Mouse (Mus musculus): ENCODE results near the gene Gpr142.
A peak's percentile ranks its signal among the peaks of the same experiment; 100 is the strongest.

Gene Gpr142

DNA sequence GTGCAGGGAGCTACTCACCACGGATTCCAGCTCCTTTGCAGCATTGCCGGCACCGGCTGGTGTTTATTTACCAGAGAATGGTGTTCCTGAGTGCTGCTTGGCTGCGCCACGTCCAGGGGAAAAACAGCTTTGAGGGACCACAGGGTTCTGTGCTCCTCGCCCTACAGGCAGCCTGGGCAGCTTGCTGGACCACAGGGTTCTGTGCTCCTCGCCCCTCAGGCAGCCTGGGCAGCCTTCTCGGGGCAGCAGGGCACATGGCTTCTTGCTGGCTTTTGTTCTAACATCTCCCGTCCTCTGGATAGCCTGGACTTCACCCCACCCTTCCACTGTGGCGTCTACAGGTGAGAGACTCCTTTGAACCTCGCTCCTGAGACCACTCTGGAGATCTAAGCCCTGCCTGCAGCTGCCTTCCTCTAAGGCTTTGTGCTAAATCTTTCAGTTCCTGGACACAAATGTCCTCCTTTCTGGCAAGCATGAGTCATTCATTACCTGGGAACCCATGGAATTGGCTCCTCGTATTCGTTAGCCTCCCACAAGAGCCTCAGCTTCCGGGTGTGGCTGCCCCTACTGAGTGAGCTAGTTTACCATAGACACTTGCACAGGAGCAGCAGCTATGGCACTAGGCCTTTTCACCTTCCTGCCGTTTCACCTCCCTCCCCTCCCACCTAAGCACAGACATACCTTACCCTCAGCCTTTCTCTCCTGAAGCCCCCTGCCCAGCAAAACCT lies 4.0 kb downstream of the Gpr142 start:
- DNase-seq = no peak

DNA sequence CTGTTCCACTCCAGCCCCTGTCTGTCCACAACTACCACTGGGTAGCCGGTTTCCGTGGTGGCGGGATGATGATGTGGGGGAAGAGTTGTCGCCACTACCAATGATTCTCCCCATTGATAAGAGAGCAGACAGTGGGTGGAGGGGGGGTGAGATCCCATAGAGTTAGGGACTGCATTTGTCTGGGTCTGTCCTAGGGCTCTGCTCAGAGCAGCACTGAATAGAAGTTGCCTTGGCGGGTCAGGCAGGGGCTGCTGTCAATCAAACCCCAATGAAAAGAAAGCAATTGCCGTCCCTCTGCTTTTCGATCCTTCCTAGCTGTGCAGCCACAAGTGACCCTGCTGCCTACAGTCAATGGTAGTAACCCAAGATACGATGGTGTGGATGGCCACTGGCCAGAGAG lies 5.3 kb downstream of the Gpr142 start:
- no peak for DNase-seq

DNA sequence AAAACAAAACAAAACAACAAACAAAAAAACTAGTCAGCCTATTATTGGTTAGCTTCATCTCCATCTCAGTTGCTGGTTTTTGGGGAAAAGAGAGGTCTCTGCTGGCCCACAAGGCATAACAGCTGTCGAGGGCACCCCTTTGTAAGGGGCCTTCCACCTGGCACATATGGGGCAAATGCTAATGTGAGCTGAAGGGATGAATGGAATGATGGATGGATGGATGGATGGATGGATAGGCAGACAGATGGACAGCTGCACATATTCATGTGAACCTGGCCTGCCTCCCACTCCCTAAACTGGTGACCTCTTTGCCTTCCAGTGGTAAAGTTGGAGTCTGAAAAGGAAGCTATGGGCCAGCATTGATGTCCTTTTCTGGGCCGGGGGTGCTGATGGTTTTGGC lies 8.3 kb downstream of the Gpr142 start:
- no peak for DNase-seq

DNA sequence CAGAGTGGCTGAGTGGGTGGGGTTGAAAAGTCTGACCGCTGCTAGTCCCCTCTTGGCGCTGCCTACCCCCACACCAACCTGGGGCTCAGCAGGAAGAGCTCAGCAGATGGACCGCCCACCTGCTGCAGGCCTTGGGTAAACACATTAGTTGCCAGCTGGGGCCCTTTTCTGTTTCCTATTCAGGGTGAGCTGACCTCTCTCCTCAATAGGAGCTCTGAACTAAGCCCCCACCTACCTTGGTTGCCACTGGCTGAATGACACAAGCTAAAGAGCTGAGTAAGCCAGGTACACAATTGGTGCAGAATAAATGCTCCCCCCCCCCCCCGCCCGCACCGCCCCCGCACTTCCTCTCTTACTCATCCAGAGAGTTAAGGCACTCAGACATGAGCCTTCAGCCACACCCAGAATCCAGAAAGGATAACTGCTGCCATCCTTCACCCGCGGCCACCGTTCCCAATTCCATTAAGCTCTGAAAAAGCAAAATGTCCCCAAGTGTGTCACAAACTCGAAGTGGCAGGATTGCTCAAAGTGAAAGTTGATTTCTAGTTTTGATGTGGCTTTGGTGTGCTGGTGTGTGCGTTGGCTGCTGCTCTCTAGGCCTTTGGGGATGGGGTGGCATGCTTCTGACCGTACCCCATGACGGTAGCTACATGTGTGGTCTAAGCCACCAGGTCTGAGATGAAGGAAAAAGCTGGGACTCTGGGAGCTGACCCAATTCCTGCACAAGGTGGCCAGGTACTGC lies 9.1 kb downstream of the Gpr142 start:
- DNase-seq = peak; percentile 63

DNA sequence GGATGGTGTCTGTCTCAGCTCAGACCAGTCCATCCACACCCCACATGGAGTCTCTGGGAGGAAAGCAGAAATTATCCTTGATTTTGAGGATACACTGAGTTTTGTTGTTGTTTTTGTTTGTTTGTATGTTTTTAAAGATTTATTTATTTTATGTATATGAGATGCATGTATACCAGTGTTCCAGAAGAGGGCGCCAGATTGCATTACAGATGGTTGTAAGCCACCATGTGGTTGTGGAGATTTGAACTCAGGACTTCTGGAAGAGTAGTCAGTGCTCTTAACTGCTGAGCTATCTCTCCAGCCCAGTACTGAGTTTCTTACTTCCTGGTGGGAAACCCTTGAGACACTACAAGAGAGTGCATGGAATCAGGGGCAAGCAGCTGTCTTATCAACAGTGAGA lies 10.6 kb downstream of the Gpr142 start:
- no peak for DNase-seq

DNA sequence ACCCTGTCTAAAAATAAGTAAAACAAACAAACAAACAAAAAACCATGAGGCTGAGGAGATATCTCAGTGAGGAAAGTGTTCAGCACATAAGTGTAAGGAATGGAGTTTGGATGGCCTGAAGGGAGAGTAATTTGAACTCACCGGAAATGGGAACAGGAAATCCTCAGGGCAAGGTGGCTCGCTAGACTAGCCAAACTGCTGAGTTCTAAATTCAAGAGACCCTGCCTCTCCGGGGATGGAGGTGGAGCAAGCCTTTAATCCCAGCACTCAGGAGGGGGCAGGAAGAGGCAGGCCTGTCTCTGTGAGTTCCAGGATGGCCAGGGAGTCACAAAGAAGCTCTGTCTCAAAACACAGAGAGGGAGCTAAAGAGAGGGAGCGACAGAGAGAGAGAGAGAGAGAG lies 11.6 kb downstream of the Gpr142 start:
- peak; percentile 61 for DNase-seq

DNA sequence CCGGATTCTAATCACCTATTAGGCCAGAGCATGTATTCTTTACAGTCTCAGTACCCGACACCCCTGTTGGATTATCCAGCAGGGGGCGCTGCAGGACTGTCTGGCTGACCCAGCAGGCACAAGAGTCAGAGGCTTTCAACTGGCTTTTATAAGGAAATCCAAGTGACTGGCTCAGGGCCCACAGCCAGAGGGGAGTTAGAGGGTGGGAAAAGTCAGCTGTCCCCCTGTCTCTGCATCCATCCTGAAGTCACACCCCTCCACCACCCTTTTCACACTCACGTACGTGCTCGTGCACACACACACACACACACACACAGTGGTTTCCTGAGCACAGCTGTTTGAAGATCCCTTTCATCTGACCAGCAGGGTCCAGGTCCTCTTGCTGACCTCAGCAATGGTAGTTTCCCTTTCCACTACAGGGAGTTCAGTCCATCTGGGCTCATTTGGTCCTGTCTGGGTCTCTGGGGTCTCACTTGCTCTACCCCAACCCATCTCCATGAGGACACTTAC lies 14.1 kb downstream of the Gpr142 start:
- DNase-seq = peak; percentile 89

DNA sequence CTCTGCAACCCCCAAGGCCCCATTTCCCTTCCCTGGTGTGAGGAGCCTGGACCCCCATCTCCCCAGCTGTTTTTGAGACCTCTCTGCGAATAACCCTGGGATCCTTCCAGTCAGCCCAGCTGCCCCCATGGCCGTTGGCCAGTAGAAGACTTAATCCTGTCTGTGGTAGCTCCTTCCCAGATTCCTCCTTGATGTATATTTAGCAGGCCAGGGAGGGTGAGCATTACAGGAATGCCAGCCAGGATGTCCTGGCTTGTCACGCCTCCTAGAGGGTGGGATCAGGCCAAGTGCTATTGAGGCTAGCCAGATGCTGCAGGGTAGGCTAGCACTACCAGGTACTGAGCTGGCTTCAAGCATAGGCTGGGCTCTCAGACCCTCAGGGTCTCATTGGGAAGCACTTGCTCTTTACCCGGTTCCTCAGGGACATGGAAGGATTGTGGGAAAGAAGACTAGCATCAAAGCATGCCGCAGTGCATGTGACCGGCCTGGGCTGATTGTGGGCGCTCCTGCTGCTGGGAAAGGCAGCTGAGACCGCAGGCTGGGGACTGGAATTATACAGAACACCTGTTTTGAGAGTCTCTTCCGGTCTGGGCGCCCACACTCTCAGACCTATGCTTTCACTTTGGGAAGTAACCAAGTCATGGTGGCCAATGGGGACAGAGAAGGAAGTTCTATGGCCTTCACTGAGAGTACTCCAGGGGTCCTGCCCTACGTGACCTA lies 16.3 kb downstream of the Gpr142 start:
- DNase-seq = no peak

DNA sequence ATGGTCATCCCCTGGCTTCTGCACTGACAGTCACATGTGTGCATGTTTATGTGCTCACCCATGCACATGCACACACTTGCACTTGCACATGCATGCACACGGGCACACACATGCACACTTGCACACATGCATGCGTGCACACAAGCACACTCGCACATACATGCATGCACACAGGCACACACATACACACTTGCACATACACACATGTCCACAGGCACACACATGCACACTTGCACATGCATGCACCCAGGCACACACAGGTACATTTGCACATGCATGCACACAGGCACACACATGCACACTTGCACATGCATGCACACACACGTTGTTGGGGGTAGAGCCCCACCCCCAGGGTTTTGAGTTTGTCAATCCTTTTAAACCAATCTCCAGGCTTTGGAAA lies 18.2 kb downstream of the Gpr142 start:
- DNase-seq = no peak

DNA sequence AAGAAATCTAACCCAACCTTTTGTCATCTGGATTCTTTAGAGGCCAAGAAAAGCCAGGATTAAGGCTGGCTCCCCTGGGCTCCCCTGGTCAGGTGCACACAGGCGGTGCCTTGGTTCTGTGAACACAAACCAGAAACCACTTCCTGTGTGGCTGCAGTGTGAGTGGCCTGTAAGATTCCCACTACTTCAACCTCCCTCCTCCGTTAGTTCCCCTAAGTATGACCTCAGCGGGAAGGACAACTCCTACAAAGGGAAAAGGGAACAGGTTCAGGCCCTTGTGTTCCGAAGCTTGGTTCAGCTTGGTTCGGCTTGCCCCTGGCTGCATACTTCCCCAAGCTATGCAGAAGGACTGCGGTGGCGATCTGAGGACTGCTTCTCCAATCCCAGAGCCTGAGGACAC lies 19.5 kb downstream of the Gpr142 start:
- no peak for DNase-seq

DNA sequence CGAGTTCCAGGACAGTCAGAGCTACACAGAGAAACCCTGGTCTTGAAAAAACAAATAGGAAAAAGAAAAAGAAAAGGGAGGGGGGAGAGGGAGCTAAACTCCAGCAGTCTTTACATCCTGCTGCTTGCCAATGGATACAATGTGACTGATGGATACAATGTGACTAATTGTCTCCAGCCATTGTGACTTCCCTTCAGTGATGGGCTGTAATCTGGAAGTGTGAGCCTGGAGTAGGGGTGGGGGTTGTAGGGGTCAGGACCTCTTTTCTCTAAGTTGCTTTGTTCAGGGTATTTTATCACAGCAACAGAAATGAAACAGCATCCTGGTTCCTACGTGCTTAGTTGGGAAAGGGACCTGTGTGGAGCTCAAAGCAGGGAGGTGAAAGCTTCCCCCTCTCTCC lies 20.4 kb downstream of the Gpr142 start:
- DNase-seq = no peak

DNA sequence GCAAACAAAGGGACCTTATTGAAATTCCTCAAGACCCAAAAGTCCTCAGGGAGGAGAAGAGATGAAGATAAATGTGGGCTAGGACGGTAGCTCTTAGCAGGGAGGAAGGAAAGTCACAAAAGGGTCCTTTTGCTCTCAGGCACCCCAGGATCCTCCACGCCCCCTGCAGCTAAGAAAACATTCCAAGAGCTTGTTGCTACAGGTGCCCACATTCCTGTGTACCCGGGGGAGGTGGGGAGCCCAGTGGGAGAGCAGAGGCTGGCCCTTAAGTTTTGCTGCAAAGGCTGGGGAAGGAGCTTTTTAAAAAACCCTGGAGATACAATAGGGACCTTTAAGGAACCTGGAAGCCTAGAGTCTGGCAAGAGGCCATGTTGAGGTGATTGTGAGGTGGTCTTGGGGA lies 21.7 kb downstream of the Gpr142 start:
- DNase-seq = no peak

DNA sequence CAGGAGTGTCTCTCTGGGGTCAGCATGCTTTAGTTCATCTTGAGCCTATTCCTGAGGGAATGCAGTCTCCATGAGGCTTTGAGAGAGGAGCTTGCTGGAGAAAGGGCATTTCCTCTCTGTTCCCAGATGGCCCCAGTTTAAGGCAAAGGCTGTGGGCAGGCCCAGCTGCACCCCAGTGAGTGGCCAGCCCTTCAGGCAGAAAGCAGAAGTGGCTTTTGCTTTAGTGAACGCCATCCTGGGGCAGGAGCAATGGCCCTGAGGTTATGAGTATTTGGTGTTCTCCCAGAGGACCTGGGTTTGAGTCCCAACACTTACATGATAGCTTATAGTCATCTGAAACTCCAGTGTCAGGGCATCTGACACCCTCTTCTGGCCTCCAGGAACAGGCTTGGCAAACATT lies 22.6 kb downstream of the Gpr142 start:
- no peak for DNase-seq

DNA sequence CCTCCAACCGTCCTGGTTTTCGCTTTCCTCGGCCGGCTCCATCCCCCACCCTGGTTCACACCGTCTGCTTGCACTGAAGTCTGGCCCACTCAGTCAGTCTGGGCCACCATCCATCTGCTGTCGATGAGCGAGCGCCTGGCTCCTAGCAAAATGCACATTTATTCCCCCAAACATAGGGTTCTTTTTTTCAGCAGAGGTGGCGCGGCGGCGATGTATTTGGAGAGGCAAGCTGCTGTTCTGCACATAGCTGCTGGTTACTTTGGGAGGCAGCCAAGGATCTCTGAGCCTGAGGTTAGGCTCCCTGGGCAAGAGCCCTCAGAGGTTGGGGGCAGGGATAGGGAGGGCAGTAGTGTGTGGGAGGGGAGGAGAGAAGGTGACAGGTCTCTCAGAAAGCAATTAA lies 24.0 kb downstream of the Gpr142 start:
- peak; percentile 44 for DNase-seq

DNA sequence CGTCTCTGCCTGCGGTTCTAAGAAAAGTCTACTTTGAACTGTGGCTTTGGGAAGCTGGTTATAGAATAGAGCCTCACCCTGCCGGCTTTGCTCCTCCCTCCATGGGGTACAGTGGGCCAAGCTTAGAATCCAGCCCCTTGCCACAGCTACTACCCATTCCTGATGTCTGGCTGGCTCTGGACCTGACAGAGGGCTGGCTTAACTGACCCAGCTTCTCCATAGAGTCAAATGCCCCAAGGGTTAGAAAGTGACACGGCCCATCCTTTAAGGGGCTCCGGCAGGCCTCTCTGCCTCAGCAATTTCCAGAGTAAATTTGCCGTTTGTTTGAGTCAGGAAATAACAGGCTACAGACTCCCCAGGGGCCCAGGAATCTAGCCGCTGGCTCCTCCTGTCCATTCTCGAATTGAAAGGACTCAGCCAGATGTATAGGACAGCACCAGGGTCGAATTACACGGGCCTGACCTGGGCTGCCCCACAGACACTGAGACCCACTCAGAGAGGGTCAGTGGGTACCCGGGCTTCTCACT lies 24.5 kb downstream of the Gpr142 start:
- peak; percentile 78 for DNase-seq

DNA sequence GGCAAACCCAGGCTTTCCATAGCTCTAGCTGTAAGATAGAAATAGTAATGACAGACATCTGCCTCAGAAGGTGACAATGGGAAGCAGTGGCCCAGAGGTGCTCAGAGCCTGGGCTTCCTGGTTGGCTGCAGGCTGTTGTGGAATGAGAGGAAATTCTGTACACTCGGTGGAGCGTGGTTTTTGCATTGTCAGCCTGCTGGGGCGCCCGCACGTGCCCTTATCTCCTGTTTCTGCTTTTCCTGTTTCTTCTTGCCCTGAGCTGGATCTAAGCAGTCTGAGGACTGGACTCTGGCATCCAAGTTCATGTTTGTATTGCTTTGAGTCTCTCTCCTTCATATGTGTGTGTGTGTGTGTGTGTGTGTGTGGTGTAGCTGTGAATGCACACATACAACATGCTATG lies 28.0 kb downstream of the Gpr142 start:
- no peak for DNase-seq

DNA sequence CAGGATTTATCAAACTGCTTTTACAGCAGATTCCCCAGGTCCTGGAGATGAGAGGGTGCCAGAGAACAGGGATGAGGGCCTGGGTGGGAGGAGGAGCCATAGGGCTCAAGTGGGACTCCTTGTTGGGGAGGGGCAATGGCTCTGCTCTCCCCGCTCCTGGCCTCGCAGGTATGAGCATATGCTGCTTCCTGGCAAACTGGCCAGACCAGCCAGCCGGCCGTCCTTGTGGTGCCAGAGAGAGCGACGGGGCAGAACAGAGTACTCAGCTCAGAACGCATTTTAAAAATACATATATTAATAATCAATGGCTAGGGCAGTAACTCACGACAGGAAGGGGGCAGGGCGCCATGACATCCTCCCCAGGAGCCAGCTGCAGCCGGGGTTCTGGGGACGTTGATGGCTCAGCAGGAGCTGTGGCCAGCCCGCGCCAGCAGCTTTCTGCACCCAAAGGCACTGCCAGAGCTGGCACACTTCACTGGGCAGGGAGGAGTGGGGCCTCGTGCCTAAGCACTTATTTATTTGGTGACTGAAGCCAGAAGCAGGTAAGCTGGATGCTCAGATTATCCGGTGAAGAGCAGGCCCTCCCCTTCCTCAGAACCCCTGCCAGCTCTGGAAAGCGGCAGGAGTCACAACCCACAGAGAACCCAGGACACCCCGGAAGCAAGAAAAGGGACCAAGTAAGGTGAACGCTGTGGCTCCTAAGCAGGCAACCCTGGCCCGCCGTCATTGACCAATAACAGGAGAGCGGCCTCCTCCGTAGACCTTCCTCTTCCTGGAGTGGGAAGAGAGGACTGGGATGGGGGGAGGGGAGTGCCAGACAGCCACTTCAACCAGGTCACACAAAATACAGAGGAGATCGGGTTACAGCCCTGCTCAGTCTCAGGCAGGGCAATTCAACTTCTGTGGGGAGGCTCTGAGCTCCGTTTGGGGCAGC lies 31.0 kb downstream of the Gpr142 start:
- peak; percentile 89 for DNase-seq

DNA sequence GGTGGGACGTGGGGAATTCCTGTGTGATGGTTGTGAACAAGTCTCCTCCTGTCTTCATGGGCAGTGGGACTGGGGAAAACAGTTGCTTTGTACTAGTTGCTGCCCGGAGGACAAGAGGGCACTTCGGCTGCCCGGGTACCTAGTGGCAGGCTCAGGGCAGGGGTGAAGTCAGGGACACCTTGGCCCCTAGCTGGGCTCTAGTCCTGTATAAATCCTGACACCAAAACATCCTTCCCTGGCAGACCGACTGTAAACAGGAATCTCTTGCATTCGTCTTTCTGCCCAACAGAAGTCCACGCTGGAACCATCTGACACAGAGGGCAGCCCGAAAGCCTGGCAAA lies 31.7 kb downstream of the Gpr142 start:
- DNase-seq = no peak

DNA sequence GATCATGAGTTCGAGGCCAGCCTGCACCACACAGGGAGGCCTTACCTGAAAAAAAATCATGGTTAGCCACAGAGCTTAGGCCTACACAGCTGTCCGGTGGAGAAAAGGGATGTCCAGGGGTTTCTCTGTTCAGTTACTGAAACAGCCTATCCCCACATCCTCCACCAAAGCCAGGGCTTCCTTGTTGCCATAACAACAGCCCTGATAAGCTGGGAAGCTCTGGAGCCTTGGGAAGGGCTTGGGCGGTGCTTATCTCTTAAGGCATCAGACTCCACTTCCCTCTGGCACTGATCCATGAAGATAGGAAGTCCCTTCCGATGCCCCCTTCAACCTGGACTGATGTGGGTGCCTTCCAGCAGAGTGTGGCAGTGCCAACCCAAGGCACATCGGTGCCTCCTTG lies 34.4 kb downstream of the Gpr142 start:
- DNase-seq = no peak

DNA sequence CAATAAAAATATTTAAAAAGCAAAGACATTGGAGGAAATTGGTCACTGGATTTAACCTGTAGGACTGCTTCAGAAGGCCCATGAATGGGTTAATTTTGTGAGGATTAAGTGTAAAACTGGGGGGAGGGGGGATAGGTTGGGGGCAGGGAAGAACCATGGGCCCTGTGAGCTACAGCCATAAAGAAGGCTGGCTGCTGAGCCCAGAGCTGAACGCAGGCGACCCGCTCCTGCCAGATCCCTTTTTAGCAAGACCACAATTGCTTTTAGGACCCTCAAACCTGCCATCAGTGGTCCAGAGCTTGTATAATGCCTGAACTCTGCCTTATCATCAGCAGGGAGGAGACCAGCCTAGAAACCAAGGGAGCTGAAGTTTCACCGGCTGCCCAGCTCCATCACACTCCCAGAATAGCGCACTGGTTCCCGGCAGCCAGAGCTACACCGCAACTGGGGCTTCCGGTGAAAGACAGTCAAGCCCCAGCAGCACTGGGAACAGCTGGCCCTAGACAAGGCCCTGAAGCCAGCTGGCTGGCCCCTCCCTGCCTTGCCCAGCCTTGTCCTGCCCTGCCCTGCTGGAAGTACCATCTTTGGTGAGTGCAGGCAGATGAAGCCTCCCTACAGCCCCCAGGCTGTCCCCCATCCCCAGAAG lies 45.2 kb downstream of the Gpr142 start:
- DNase-seq = peak; percentile 68

DNA sequence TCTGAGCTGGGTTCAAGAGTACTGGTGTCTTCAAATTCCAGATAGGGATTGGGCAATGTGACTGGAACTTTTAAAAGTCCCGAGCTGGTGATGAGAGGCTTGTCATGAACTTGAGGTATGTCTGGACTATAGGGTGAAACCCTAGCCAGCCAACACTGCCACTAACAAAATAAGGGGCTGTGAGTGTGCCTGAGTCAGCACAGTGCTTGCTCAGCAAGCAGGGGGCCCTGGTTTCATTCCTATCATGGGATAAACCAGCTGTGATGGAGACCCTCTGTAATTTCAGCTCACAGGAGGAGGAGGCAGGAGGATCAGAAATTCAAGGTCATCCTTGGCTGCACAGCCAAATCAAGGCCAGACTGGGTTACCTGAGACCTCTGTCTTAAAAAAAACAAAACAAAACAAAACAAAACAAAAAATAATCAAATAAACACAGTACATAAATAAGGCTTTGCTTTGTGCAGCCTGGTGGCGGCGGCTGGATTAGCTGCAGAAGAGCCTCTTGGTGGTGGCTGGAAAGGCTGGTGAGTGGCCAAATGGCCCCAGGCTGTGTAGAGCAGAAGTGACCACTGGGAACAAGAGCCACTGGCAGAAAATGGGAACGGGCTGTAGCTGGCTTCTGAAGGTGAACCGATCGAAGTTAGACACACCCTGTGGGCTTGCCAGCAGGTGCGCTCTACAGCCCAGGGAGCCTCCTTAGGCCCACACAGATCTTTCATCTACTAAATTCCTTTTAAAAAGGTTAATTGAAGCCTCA lies 45.9 kb downstream of the Gpr142 start:
- DNase-seq = no peak
